Comparison of ENCODE assay signal across 10 mouse cellular contexts in the genomic region with DNA sequence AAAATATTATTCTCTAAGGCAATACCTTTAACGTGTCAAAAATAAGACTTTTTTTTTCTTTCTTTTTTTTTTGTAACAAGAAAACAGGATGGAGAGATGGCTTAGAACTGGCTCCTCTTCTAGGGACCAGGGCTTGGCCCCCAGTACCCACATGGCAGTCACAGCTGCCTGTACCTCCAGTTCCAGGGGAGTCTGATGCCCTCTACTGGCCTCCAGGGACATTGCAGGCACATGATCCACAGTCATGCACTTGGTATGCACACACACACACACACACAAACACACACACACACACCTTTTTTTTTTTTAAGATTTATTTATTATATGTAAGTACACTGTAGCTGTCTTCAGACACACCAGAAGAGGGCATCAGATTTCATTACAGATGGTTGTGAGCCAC. TPM values are rescaled to one million over a fixed set of nuclear protein-coding genes. Genes with fewer than 3 reads are reported as not detected.
DNase-seq lines count a peak whose midpoint lies in the region; ATAC-seq and TF ChIP-seq lines count a peak whose summit lies in the region.
"Had no signal": no experiment of that assay in that cellular context is flagged by ENCODE, and none has a peak within 500 bp of the region (broad histone marks: within the 10 kb centered on the region; RNA-seq: fewer than 3 reads in every experiment).

No protein-coding gene starts in this region.

- peaks cover 8% of the 10 kb centered on the region; the same call in 1 of the 2 replicates for H3K36me3 ChIP-seq in ES-E14 (ENCODE audit: control insufficient read depth, insufficient read depth, low read length, poor library complexity, severe bottlenecking)

- no peak overlapping the region for H3K9ac ChIP-seq in ES-E14 (ENCODE audit: insufficient read depth, low read depth, low read length, poor library complexity, severe bottlenecking)

- in situ Hi-C loops in ES-E14 (cut with MboI; ENCODE audit: low sequenced_read_pairs in 2 of 2, unreplicated experiment in 2 of 2) = no loop called here

- peak; percentile 84 for ATAC-seq in erythroblast, adult 5-6 weeks (replicated peaks; ENCODE audit: low FRiP score, poor library complexity, severe bottlenecking)

- H3K4me1 ChIP-seq in ES-E14 (ENCODE audit: control insufficient read depth in 2 of 2, insufficient read depth in 2 of 2, low read length in 2 of 2, poor library complexity in 1 of 2) = no peaks in the 10 kb centered on the region

- no peak overlapping the region for H3K4me3 ChIP-seq in ES-E14 (ENCODE audit: insufficient read depth in 1 of 2, low read depth in 1 of 2, low read length in 2 of 2, poor library complexity in 1 of 2, severe bottlenecking in 1 of 2)
- H3K4me3 ChIP-seq: megakaryocyte, embryonic 14.5 days had no signal

- DNase-seq in kidney, postnatal 36 days = peak; percentile 18 to 49
- no peak for DNase-seq in kidney, postnatal 14 days
- peak; percentile 64 for DNase-seq in A20 (ENCODE audit: low read depth, low spot score)
- peak; percentile 40 for DNase-seq in ES-E14 (ENCODE audit: low read depth, low spot score)
- no peak for DNase-seq in right cerebral cortex, postnatal 14 days
- no peak for DNase-seq in layer of hippocampus, adult 9-11 months
- no peak for DNase-seq in spleen, postnatal 14 days (ENCODE audit: low spot score in 2 of 2)
- DNase-seq: right cerebral cortex, postnatal 25 days had no signal

- no peaks in the 10 kb centered on the region for H3K9me3 ChIP-seq in ES-E14 (ENCODE audit: control insufficient read depth, insufficient read depth, low read depth, low read length)
- H3K9me3 ChIP-seq: megakaryocyte, embryonic 14.5 days had no signal

- no peak overlapping the region for H3K27ac ChIP-seq in ES-E14 (ENCODE audit: insufficient read depth, low read depth, low read length, poor library complexity, severe bottlenecking)

TF ChIP-seq in ES-E14, 5 proteins besides CTCF, POLR2A, EP300 and RAD21:
- TF ChIP-seq HCFC1 (IDR thresholded peaks at IDR 0.05; ENCODE audit: borderline replicate concordance, insufficient read depth, low read length) (no peak), ZNF384 (IDR thresholded peaks at IDR 0.05; ENCODE audit: low read depth, low read length) (peak; percentile 38; the same call in 1 of the 2 replicates)

RNA-seq across cellular contexts. Expression of a gene that starts 20.5 kb away (rescaled TPM):
- 12.7 and 17.3 TPM in 2 replicates for total RNA-seq in ES-E14 (2012; rRNA removed)
- total RNA-seq in erythroblast, adult 5-6 weeks (2015; ENCODE audit: low replicate concordance) = 7.3 and 16.1 TPM in 2 replicates
- total RNA-seq in erythroblast, adult 5-6 weeks (2017; ENCODE audit: low replicate concordance) = 3.5 and 7.9 TPM in 2 replicates

RNA-seq across cellular contexts. Expression of a gene that starts 30.5 kb away (rescaled TPM):
- total RNA-seq in ES-E14 (2012; rRNA removed) = 5.4 and 33.6 TPM in 2 replicates
- 708 and 861 TPM in 2 replicates for total RNA-seq in erythroblast, adult 5-6 weeks (2015; ENCODE audit: low replicate concordance)
- 235 and 417 TPM in 2 replicates for total RNA-seq in erythroblast, adult 5-6 weeks (2017; ENCODE audit: low replicate concordance)

RNA-seq across cellular contexts. Expression of a gene that starts 44.3 kb away (rescaled TPM):
- 164 and 185 TPM in 2 replicates for total RNA-seq in ES-E14 (2012; rRNA removed)
- total RNA-seq in erythroblast, adult 5-6 weeks (2015; ENCODE audit: low replicate concordance) = 20.1 and 25.4 TPM in 2 replicates
- 20.2 and 25.0 TPM in 2 replicates for total RNA-seq in erythroblast, adult 5-6 weeks (2017; ENCODE audit: low replicate concordance)

Comparison
In these comparisons a context has a peak if more than half of its experiments do, and no peak if none do; other contexts are left out.
1. DNase-seq: peak in kidney, postnatal 36 days (2 of 2), A20 (single experiment) and ES-E14 (single experiment); none in kidney, postnatal 14 days (single experiment), right cerebral cortex, postnatal 14 days (single experiment), layer of hippocampus, adult 9-11 months (single experiment) and spleen, postnatal 14 days (0 of 2).